Mouse (Mus musculus) spleen, adult 2 months (tissue): Measurements from ENCODE around the gene Decr2.

Experiments
- CTCF ChIP-seq: fragments of 200-500 bp; IDR thresholded peaks from 2 replicates; pipeline ENCODE4 v1.5.1; 2011; ENCODE audit warnings: mild to moderate bottlenecking, inconsistent platforms; ENCODE audit not compliant: insufficient read depth, insufficient read length, insufficient replicate concordance; ENCODE audit errors: extremely low read depth
- POLR2A ChIP-seq: fragments of 200-500 bp; IDR thresholded peaks from 2 replicates; pipeline ENCODE4 v1.6.1; 2011; ENCODE audit warnings: low read depth, low read length, inconsistent platforms

DNA sequence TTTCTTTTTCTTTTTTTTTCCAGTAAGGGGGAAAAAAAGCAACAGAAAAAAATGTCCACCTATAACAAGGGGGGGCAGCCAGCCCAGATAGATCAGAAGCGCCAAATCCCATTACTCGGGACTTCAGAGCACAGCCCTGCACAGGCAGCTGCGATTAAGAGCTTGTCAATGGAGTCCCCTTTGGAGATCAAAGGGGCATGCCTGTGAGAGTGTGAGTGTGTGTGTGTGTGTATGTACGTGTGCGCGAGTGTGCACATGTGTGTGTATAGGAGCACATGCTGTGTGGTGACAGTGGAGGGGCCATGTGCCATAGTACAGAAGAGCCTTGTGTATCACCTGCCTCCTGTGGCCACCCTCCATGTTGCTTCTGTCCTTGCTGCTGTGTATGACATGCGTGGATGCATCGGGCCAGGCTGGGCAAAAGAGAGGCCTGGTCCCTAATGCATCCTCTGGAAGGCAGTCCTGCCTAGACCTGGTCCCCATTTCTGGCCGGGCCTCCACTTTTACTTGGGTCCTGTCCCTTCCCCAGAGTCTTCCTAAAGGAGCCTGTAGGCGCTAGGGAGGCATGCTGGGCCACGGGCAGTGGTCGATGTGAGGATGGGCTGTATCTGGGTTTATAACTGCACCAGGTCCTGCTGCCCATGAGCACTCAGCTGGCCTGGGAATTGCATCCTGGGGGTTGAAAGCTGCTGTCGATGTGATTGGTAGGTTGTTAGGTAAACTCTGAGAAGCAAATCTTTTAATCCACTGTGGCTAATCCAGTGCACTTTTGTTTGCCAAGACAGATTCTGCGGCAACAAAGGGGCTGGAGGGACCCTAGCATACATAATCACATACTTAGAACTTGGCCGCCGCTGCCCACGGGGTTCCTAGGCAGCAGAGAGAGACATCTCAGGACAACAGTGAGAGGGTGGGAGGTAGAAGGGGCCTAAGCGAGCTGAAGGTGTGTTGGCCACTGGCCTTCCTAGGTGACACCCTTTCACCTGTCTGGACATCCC lies 42.0 kb upstream of the Decr2 start:
- TF ChIP-seq POLR2A (no peak), CTCF (no peak)
